Mouse (Mus musculus): ENCODE data around the gene Ilf3.

- no peak for TF ChIP-seq POLR2A (IDR thresholded peaks at IDR 0.05; ENCODE audit: insufficient read length, low read depth)
- TF ChIP-seq USF1 (IDR thresholded peaks at IDR 0.05; ENCODE audit: low read depth) = no peak
Observed at GRCm38 (mm10) chr9:21408624-21409023, 41.0 kb downstream of the Ilf3 start.

All from myocyte (in vitro differentiated cells).